Comparison of ENCODE assay signal across 11 mouse cellular contexts in genomic region chr19:53539296-53539695, GRCm38 (mm10).
"Had no signal": no experiment of that assay in that cellular context is flagged by ENCODE, and none has a peak within 500 bp of the region (broad histone marks: within the 10 kb centered on the region; RNA-seq: fewer than 3 reads in every experiment).

No protein-coding gene starts in this region.

- ATAC-seq: liver, embryonic 12.5 days; midbrain, embryonic 16.5 days had no signal

- H3K27ac ChIP-seq: limb, embryonic 15.5 days; liver, embryonic 12.5 days; macrophage; midbrain, embryonic 12.5 days had no signal

- DNase-seq: left cerebral cortex, postnatal 4 days; lung, embryonic 14.5 days; right cerebral cortex, postnatal 14 days; thymus, adult 18-20 months; thymus, postnatal 14 days had no signal

- H3K9ac ChIP-seq: limb, embryonic 15.5 days; liver, embryonic 12.5 days; lung, embryonic 14.5 days; midbrain, embryonic 12.5 days had no signal

- H3K4me1 ChIP-seq: limb, embryonic 15.5 days; liver, embryonic 12.5 days; midbrain, embryonic 12.5 days had no signal

- H3K9me3 ChIP-seq: limb, embryonic 15.5 days; liver, embryonic 12.5 days; megakaryocyte, embryonic 14.5 days; midbrain, embryonic 12.5 days had no signal

- H3K4me3 ChIP-seq: limb, embryonic 15.5 days; liver, embryonic 12.5 days; megakaryocyte, embryonic 14.5 days; midbrain, embryonic 12.5 days had no signal

- H3K4me2 ChIP-seq: limb, embryonic 15.5 days; liver, embryonic 12.5 days; lung, embryonic 14.5 days; midbrain, embryonic 12.5 days had no signal

- H3K27me3 ChIP-seq: limb, embryonic 15.5 days; liver, embryonic 12.5 days; midbrain, embryonic 12.5 days had no signal

- H3K36me3 ChIP-seq: limb, embryonic 15.5 days; midbrain, embryonic 12.5 days had no signal
